Mouse (Mus musculus) liver, embryonic 16.5 days (tissue): ENCODE results near the gene 1110017D15Rik. TPM values are rescaled to one million over a fixed set of nuclear protein-coding genes. Genes with fewer than 3 reads are reported as not detected.

Source experiments
- ATAC-seq: fragments of 200-750 bp; cut with Nextera tagmentation; 2 replicates; pipeline ENCODE4 v1.8.0; 2017; ENCODE audit warnings: low read depth, mild to moderate bottlenecking, moderate number of reproducible peaks, moderate library complexity
- H3K27ac ChIP-seq: fragments of 300-500 bp; sonication (generic); 2 replicates; pipeline ENCODE4 v1.5.1; 2014; ENCODE audit warnings: mild to moderate bottlenecking, low read length
- H3K27me3 ChIP-seq: fragments of 300-500 bp; sonication (generic); 2 replicates; pipeline ENCODE4 v1.6.1; 2014; ENCODE audit warnings: low read depth, low read length, mixed read lengths; ENCODE audit not compliant: control insufficient read depth, insufficient read depth
- H3K36me3 ChIP-seq: fragments of 300-500 bp; sonication (generic); 2 replicates; pipeline ENCODE4 v1.6.1; 2014; ENCODE audit warnings: mild to moderate bottlenecking; ENCODE audit not compliant: control insufficient read depth, insufficient read depth
- H3K4me1 ChIP-seq: fragments of 300-500 bp; sonication (generic); 2 replicates; pipeline ENCODE4 v1.6.1; 2014; ENCODE audit warnings: low read depth, low read length, mixed read lengths; ENCODE audit not compliant: control insufficient read depth
- H3K4me2 ChIP-seq: fragments of 300-500 bp; sonication (generic); 2 replicates; pipeline ENCODE4 v1.6.1; 2014; ENCODE audit warnings: low read depth, low read length, mixed read lengths
- H3K4me3 ChIP-seq: fragments of 300-500 bp; sonication (generic); 2 replicates; pipeline ENCODE4 v1.5.1; 2014; ENCODE audit warnings: low read depth, mild to moderate bottlenecking, low read length
- H3K9ac ChIP-seq: fragments of 300-500 bp; sonication (generic); 2 replicates; pipeline ENCODE4 v1.6.1; 2014; ENCODE audit warnings: low read depth, low read length
- H3K9me3 ChIP-seq: fragments of 300-500 bp; sonication (generic); replicated peaks from 2 replicates; pipeline ENCODE4 v1.6.1; 2016; ENCODE audit warnings: low read length; ENCODE audit not compliant: control insufficient read depth
- WGBS: fragments of 180-500 bp; shearing (Covaris S2); extraction: QIAGEN DNeasy Blood & Tissue Kit; methylation state at CpG from one replicate; pipeline ENCODE4 v1.1.7; 2014; ENCODE audit not compliant: insufficient replicate concordance; 5-methylcytosine and 5-hydroxymethylcytosine counted together
- polyA plus RNA-seq: library from polyadenylated mRNA; unstranded; fragments of >200 nt; fragmentation: Nextera tagmentation; extraction: Ambion mirVana; gene quantifications from 2 replicates; pipeline ENCODE4 v1.2.1, GENCODE M21; 2015

The 1110017D15Rik gene
- not detected in 2 replicates for polyA plus RNA-seq

GRCm38 (mm10) chr4:41517233-41517632 is at the start of gene 1110017D15Rik:
1110017D15Rik (minus strand) TSS chr4:41517333.
- no peak within 1 kb of the TSS for H3K27ac ChIP-seq
- 46% methylated on average over 2 of the region's 2 CpGs for WGBS
- H3K9me3 ChIP-seq: no peaks in the 10 kb centered on the region
- H3K4me3 ChIP-seq: no peak within 1 kb of the TSS
- no peak within 1 kb of the TSS for H3K9ac ChIP-seq
- no peaks in the 10 kb centered on the region for H3K4me1 ChIP-seq
- no peaks in the 10 kb centered on the region for H3K36me3 ChIP-seq
- H3K27me3 ChIP-seq: peaks cover 6% of the 10 kb centered on the region; the same call in 1 of the 2 replicates
- no peak for ATAC-seq
- H3K4me2 ChIP-seq: no peak within 1 kb of the TSS

- 34% methylated on average over 3 of the region's 3 CpGs for WGBS
- peaks cover 15% of the 10 kb centered on the region for H3K27me3 ChIP-seq
- no peak for ATAC-seq
These were observed 49.0 kb upstream of the 1110017D15Rik start for GRCm38 (mm10) chr4:41566123-41566522.

GRCm38 (mm10) chr4:41563297-41563696 is 46.2 kb upstream of the 1110017D15Rik start:
- ATAC-seq: no peak
- 75% methylated on average over 5 of the region's 5 CpGs for WGBS
- no peak overlapping the region for H3K9ac ChIP-seq
- H3K27ac ChIP-seq: no peak overlapping the region
- H3K36me3 ChIP-seq: no peaks in the 10 kb centered on the region
- peaks cover 10% of the 10 kb centered on the region for H3K27me3 ChIP-seq
- no peaks in the 10 kb centered on the region for H3K9me3 ChIP-seq
- H3K4me3 ChIP-seq: no peak overlapping the region
- no peak overlapping the region for H3K4me2 ChIP-seq
- H3K4me1 ChIP-seq: no peaks in the 10 kb centered on the region; the same call in 1 of the 2 replicates

More at GRCm38 (mm10) chr4:41566123-41566522, 49.0 kb upstream of the 1110017D15Rik start:
- no peak overlapping the region for H3K4me2 ChIP-seq
- H3K4me3 ChIP-seq: no peak overlapping the region
- no peaks in the 10 kb centered on the region for H3K36me3 ChIP-seq
- H3K27ac ChIP-seq: no peak overlapping the region
- no peak overlapping the region for H3K9ac ChIP-seq
- peaks cover 7% of the 10 kb centered on the region for H3K4me1 ChIP-seq
- no peaks in the 10 kb centered on the region for H3K9me3 ChIP-seq

GRCm38 (mm10) chr4:41557092-41557491 is 40.0 kb upstream of the 1110017D15Rik start:
- 47% methylated on average over 3 of the region's 3 CpGs for WGBS
- no peak overlapping the region for H3K27ac ChIP-seq

GRCm38 (mm10) chr4:41556311-41556953 is 39.3 kb upstream of the 1110017D15Rik start:
- no peak overlapping the region for H3K27ac ChIP-seq

More at GRCm38 (mm10) chr4:41557092-41557491, 40.0 kb upstream of the 1110017D15Rik start:
- Histone ChIP-seq H3K4me3 (no peak overlapping the region), H3K27me3 (no peaks in the 10 kb centered on the region), H3K9ac (no peak overlapping the region), H3K9me3 (no peaks in the 10 kb centered on the region), H3K4me2 (no peak overlapping the region), H3K36me3 (no peaks in the 10 kb centered on the region), H3K4me1 (no peaks in the 10 kb centered on the region)
- no peak for ATAC-seq

GRCm38 (mm10) chr4:41554994-41555663 is 38.0 kb upstream of the 1110017D15Rik start:
- no peak overlapping the region for H3K4me3 ChIP-seq
- 23% methylated on average over 14 of the region's 14 CpGs for WGBS
- no peaks in the 10 kb centered on the region for H3K27me3 ChIP-seq
- no peak overlapping the region for H3K9ac ChIP-seq
- no peaks in the 10 kb centered on the region for H3K9me3 ChIP-seq
- no peak overlapping the region for H3K4me2 ChIP-seq
- ATAC-seq: peak; percentile 27; the same call in 1 of the 2 replicates
- 0 out of 2 replicates have a peak overlapping the region, but pooled peaks have one; percentile 20 for H3K27ac ChIP-seq
- H3K36me3 ChIP-seq: no peaks in the 10 kb centered on the region
- no peaks in the 10 kb centered on the region for H3K4me1 ChIP-seq

More at GRCm38 (mm10) chr4:41556311-41556953, 39.3 kb upstream of the 1110017D15Rik start:
- Histone ChIP-seq H3K9me3 (no peaks in the 10 kb centered on the region), H3K27me3 (no peaks in the 10 kb centered on the region), H3K4me3 (no peak overlapping the region), H3K9ac (no peak overlapping the region), H3K4me2 (no peak overlapping the region), H3K36me3 (no peaks in the 10 kb centered on the region), H3K4me1 (no peaks in the 10 kb centered on the region)
- ATAC-seq: no peak
- 32% methylated on average over 5 of the region's 5 CpGs for WGBS

GRCm38 (mm10) chr4:41553116-41553515 is 36.0 kb upstream of the 1110017D15Rik start:
- Histone ChIP-seq H3K36me3 (no peaks in the 10 kb centered on the region), H3K27ac (no peak overlapping the region), H3K9ac (no peak overlapping the region), H3K4me3 (no peak overlapping the region), H3K4me1 (no peaks in the 10 kb centered on the region), H3K9me3 (no peaks in the 10 kb centered on the region), H3K4me2 (no peak overlapping the region), H3K27me3 (no peaks in the 10 kb centered on the region)
- 77% methylated on average over 11 of the region's 11 CpGs for WGBS
- no peak for ATAC-seq

- H3K36me3 ChIP-seq: no peaks in the 10 kb centered on the region
- no peak for ATAC-seq
- no peak overlapping the region for H3K27ac ChIP-seq
- H3K4me2 ChIP-seq: no peak overlapping the region
- H3K4me1 ChIP-seq: no peaks in the 10 kb centered on the region
- no peak overlapping the region for H3K4me3 ChIP-seq
- no peaks in the 10 kb centered on the region for H3K27me3 ChIP-seq
- 30% methylated on average over 6 of the region's 6 CpGs for WGBS
- no peaks in the 10 kb centered on the region for H3K9me3 ChIP-seq
- no peak overlapping the region for H3K9ac ChIP-seq
These were observed 35.4 kb upstream of the 1110017D15Rik start for GRCm38 (mm10) chr4:41552529-41552928.

- Histone ChIP-seq H3K27ac (no peak overlapping the region), H3K4me2 (no peak overlapping the region), H3K9me3 (no peaks in the 10 kb centered on the region), H3K4me1 (no peaks in the 10 kb centered on the region), H3K27me3 (no peaks in the 10 kb centered on the region), H3K9ac (no peak overlapping the region), H3K4me3 (no peak overlapping the region), H3K36me3 (no peaks in the 10 kb centered on the region)
- 36% methylated on average over 1 of the region's 1 CpGs for WGBS
- no peak for ATAC-seq
These were observed 30.0 kb upstream of the 1110017D15Rik start for GRCm38 (mm10) chr4:41547086-41547485.
